Mouse (Mus musculus): ENCODE data around the gene Lmx1b.

GRCm38 (mm10) chr2:33634481-33635090, 5.7 kb downstream of the Lmx1b start:
- no peak for TF ChIP-seq POLR2A (IDR thresholded peaks at IDR 0.05; ENCODE audit: insufficient read length, low read depth)
- TF ChIP-seq POLR2AphosphoS2 (IDR thresholded peaks at IDR 0.05; ENCODE audit: insufficient read length, low read depth), result no peak
- TF ChIP-seq MAX (IDR thresholded peaks at IDR 0.05; ENCODE audit: low read depth), result no peak
- TF ChIP-seq USF1 (IDR thresholded peaks at IDR 0.05; ENCODE audit: low read depth), result no peak
- TF ChIP-seq E2F4 (IDR thresholded peaks at IDR 0.05; ENCODE audit: insufficient read depth), result no peak
- no peak for TF ChIP-seq MYOD1 (IDR thresholded peaks at IDR 0.05; ENCODE audit: control insufficient read depth in 1 of 3, insufficient read length in 2 of 3, low read depth in 2 of 3)
- no peak for TF ChIP-seq CEBPB (IDR thresholded peaks at IDR 0.05; ENCODE audit: insufficient read depth, poor library complexity, severe bottlenecking)
- no peak for TF ChIP-seq REST (IDR thresholded peaks at IDR 0.05; ENCODE audit: insufficient read depth, insufficient read length)
- TF ChIP-seq SRF (IDR thresholded peaks at IDR 0.05; ENCODE audit: control insufficient read depth, insufficient read length, low read depth), result no peak
- no peak for TF ChIP-seq TCF12 (IDR thresholded peaks at IDR 0.05; ENCODE audit: insufficient read depth, poor library complexity, severe bottlenecking)
- no peak for TF ChIP-seq MYOG (IDR thresholded peaks at IDR 0.05; ENCODE audit: control insufficient read depth in 1 of 3, insufficient read depth in 1 of 3, insufficient read length in 2 of 3, low read depth in 2 of 3)

Data from myocyte (in vitro differentiated cells).